Mouse (Mus musculus) neural tube, embryonic 12.5 days (tissue): Measurements from ENCODE around the gene Hibch. TPM values are rescaled to one million over a fixed set of nuclear protein-coding genes. Genes with fewer than 3 reads are reported as not detected.

Source experiments
- ATAC-seq: fragments of 200-750 bp; cut with Nextera tagmentation; 2 replicates; pipeline ENCODE4 v1.8.0; 2017; ENCODE audit warnings: low read depth, mild to moderate bottlenecking, moderate TSS enrichment, moderate library complexity; ENCODE audit not compliant: low FRiP score
- H3K27ac ChIP-seq: fragments of 300-500 bp; sonication (generic); 2 replicates; pipeline ENCODE4 v1.5.1; 2016
- H3K27me3 ChIP-seq: fragments of 300-500 bp; sonication (generic); replicated peaks from 2 replicates; pipeline ENCODE4 v1.6.1; 2016; ENCODE audit warnings: mild to moderate bottlenecking
- H3K36me3 ChIP-seq: fragments of 300-500 bp; sonication (generic); 2 replicates; pipeline ENCODE4 v1.6.1; 2016; ENCODE audit warnings: mild to moderate bottlenecking
- H3K4me1 ChIP-seq: fragments of 300-500 bp; sonication (generic); 2 replicates; pipeline ENCODE4 v1.6.1; 2016
- H3K4me2 ChIP-seq: fragments of 300-500 bp; sonication (generic); replicated peaks from 2 replicates; pipeline ENCODE4 v1.6.1; 2016; ENCODE audit warnings: mild to moderate bottlenecking
- H3K4me3 ChIP-seq: fragments of 300-500 bp; sonication (generic); 2 replicates; pipeline ENCODE4 v1.5.1; 2016
- H3K9ac ChIP-seq: fragments of 300-500 bp; sonication (generic); 2 replicates; pipeline ENCODE4 v1.6.1; 2016; ENCODE audit warnings: mild to moderate bottlenecking
- H3K9me3 ChIP-seq: fragments of 300-500 bp; sonication (generic); 2 replicates; pipeline ENCODE4 v1.6.1; 2016; ENCODE audit warnings: mild to moderate bottlenecking
- WGBS: fragments of 180-500 bp; shearing (Covaris S2); methylation state at CpG from one replicate; pipeline ENCODE4 v1.1.7; 2016; 5-methylcytosine and 5-hydroxymethylcytosine counted together
- polyA plus RNA-seq: library from polyadenylated mRNA; unstranded; fragments of >200 nt; fragmentation: Nextera tagmentation; extraction: Ambion mirVana; gene quantifications from 2 replicates; pipeline ENCODE4 v1.2.1, GENCODE M21; 2016

The Hibch gene
- polyA plus RNA-seq, 1 experiment from 2014 or later: 33.1 TPM

GRCm38 (mm10) chr1:52960191-52960590 lies 115.5 kb downstream of the Hibch start:
- Histone ChIP-seq H3K9me3 (no peaks in the 10 kb centered on the region), H3K27me3 (no peaks in the 10 kb centered on the region), H3K4me1 (no peaks in the 10 kb centered on the region), H3K36me3 (no peaks in the 10 kb centered on the region), H3K9ac (no peak overlapping the region), H3K4me2 (no peak overlapping the region), H3K27ac (no peak overlapping the region), H3K4me3 (no peak overlapping the region)
- WGBS: 85% methylated on average over 6 of the region's 6 CpGs
- ATAC-seq: no peak

DNA sequence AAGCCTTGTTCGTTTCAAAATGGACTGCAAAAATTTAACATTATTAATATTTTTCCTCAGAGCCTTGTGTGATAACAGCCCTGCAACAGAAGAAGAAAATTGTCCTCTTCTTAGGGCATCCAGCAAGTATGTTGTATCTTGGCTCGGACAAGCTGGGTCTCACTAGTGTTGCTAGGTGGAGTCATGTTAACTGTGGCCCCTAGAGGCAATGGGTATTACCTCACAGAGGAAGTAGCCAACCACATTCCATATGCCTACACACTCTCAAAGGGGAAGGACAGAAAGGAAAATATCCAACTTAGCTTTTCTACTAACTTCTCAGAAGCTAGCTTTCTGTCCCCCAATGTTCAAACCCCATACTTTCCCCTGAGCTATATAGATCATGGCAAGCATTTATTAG lies 118.4 kb downstream of the Hibch start:
- Histone ChIP-seq H3K27me3 (no peaks in the 10 kb centered on the region), H3K4me1 (no peaks in the 10 kb centered on the region), H3K4me3 (no peak overlapping the region), H3K4me2 (no peak overlapping the region), H3K9ac (no peak overlapping the region), H3K36me3 (no peaks in the 10 kb centered on the region), H3K27ac (no peak overlapping the region), H3K9me3 (no peaks in the 10 kb centered on the region)
- 84% methylated on average over 2 of the region's 2 CpGs for WGBS
- ATAC-seq: no peak

- 0 out of 2 replicates have a peak, but pooled peaks have one; percentile 33 for ATAC-seq
- no peaks in the 10 kb centered on the region for H3K9me3 ChIP-seq
- no peak overlapping the region for H3K9ac ChIP-seq
- no peaks in the 10 kb centered on the region for H3K36me3 ChIP-seq
- WGBS: 81% methylated on average over 8 of the region's 8 CpGs
- no peak overlapping the region for H3K4me2 ChIP-seq
- no peak overlapping the region for H3K27ac ChIP-seq
- H3K27me3 ChIP-seq: no peaks in the 10 kb centered on the region
- H3K4me3 ChIP-seq: no peak overlapping the region
- no peaks in the 10 kb centered on the region for H3K4me1 ChIP-seq
Measured at GRCm38 (mm10) chr1:52964581-52964980, 119.9 kb downstream of the Hibch start.

Other genes with a start within 250 kb of the Hibch start
- 8.1 and 9.1 TPM in 2 replicates for gene Nemp2, start 214.2 kb upstream of the Hibch start, polyA plus RNA-seq
- 6.7 and 8.0 TPM in 2 replicates for gene Mfsd6, start 117.5 kb upstream of the Hibch start, polyA plus RNA-seq
- 20.4 and 21.2 TPM in 2 replicates for gene Inpp1, start 27.2 kb upstream of the Hibch start, polyA plus RNA-seq
- 5.1 and 5.7 TPM in 2 replicates for gene 1700019D03Rik, start 175.2 kb downstream of the Hibch start, polyA plus RNA-seq
- 4.5 and 4.8 TPM in 2 replicates for gene Mstn, start 216.7 kb downstream of the Hibch start, polyA plus RNA-seq